Mouse (Mus musculus): ENCODE data around the gene Tbc1d10b. TPM values are rescaled to one million over a fixed set of nuclear protein-coding genes. Genes with fewer than 3 reads are reported as not detected.

Gene Tbc1d10b
- polyA plus RNA-seq, 1 experiment from 2014 or later, result 19.3 TPM

- ATAC-seq (ENCODE audit: low FRiP score) (peak; percentile 80), DNase-seq (ENCODE audit: low spot score, missing footprints) (peak; percentile 91)
- H3K4me2 ChIP-seq, result peak overlapping the region; percentile 80
- 10% methylated on average over 33 of the region's 33 CpGs for WGBS
- no peaks in the 10 kb centered on the region for H3K9me3 ChIP-seq (ENCODE audit: control insufficient read depth, low read length)
- peaks cover 3% of the 10 kb centered on the region; the same call in 1 of the 2 replicates for H3K36me3 ChIP-seq (ENCODE audit: control insufficient read depth, insufficient read depth, low read length)
- H3K4me3 ChIP-seq (ENCODE audit: low read depth, low read length), result peak overlapping the region; percentile 81
- H3K4me1 ChIP-seq (ENCODE audit: control insufficient read depth, insufficient read depth, low read length), result peaks cover 17% of the 10 kb centered on the region
- H3K27me3 ChIP-seq (ENCODE audit: control insufficient read depth, insufficient read depth, low read length), result no peaks in the 10 kb centered on the region
- H3K9ac ChIP-seq (ENCODE audit: low read length), result peak overlapping the region; percentile 89
- H3K27ac ChIP-seq (ENCODE audit: low read depth, low read length), result peak overlapping the region; percentile 72
These were observed 36.6 kb upstream of the Tbc1d10b start for GRCm38 (mm10) chr7:127244658-127245510.

- Histone ChIP-seq H3K4me1 (ENCODE audit: control insufficient read depth, insufficient read depth, low read length) (peaks cover 17% of the 10 kb centered on the region), H3K4me2 (peak within 1 kb of the TSS; percentile 80), H3K9ac (ENCODE audit: low read length) (peak within 1 kb of the TSS; percentile 89), H3K27ac (ENCODE audit: low read depth, low read length) (peak within 1 kb of the TSS; percentile 74), H3K4me3 (ENCODE audit: low read depth, low read length) (peak within 1 kb of the TSS; percentile 81), H3K36me3 (ENCODE audit: control insufficient read depth, insufficient read depth, low read length) (peaks cover 3% of the 10 kb centered on the region; the same call in 1 of the 2 replicates), H3K9me3 (ENCODE audit: control insufficient read depth, low read length) (no peaks in the 10 kb centered on the region), H3K27me3 (ENCODE audit: control insufficient read depth, insufficient read depth, low read length) (no peaks in the 10 kb centered on the region)
- ATAC-seq (ENCODE audit: low FRiP score) (peak; percentile 97), DNase-seq (ENCODE audit: low spot score, missing footprints) (peak; percentile 99)
- under 1% methylated on average over 54 of the region's 56 CpGs for WGBS
These were observed 35.8 kb upstream of the Tbc1d10b start, which contains the start of gene Zfp771 for GRCm38 (mm10) chr7:127243870-127244657. Gene Zfp771 (plus strand): TSS chr7:127244274.

- 40% methylated on average over 2 of the region's 2 CpGs for WGBS
- H3K9ac ChIP-seq (ENCODE audit: low read length), result peak overlapping the region; percentile 89; the same call in 1 of the 2 replicates
- DNase-seq (ENCODE audit: low spot score, missing footprints) (no peak), ATAC-seq (ENCODE audit: low FRiP score) (no peak)
- peak overlapping the region; percentile 80; the same call in 1 of the 2 replicates for H3K4me2 ChIP-seq
- H3K27ac ChIP-seq (ENCODE audit: low read depth, low read length), result no peak overlapping the region
- no peaks in the 10 kb centered on the region for H3K9me3 ChIP-seq (ENCODE audit: control insufficient read depth, low read length)
- peaks cover 5% of the 10 kb centered on the region; the same call in 1 of the 2 replicates for H3K36me3 ChIP-seq (ENCODE audit: control insufficient read depth, insufficient read depth, low read length)
- no peaks in the 10 kb centered on the region for H3K27me3 ChIP-seq (ENCODE audit: control insufficient read depth, insufficient read depth, low read length)
- peaks cover 17% of the 10 kb centered on the region for H3K4me1 ChIP-seq (ENCODE audit: control insufficient read depth, insufficient read depth, low read length)
- H3K4me3 ChIP-seq (ENCODE audit: low read depth, low read length), result peak overlapping the region; percentile 81; the same call in 1 of the 2 replicates
These were observed 35.1 kb upstream of the Tbc1d10b start for GRCm38 (mm10) chr7:127243361-127243867.

GRCm38 (mm10) chr7:127234777-127235176, 26.5 kb upstream of the Tbc1d10b start:
- DNase-seq (ENCODE audit: low spot score, missing footprints) (no peak), ATAC-seq (ENCODE audit: low FRiP score) (no peak)
- Histone ChIP-seq H3K9me3 (ENCODE audit: control insufficient read depth, low read length) (no peaks in the 10 kb centered on the region), H3K4me3 (ENCODE audit: low read depth, low read length) (peak overlapping the region; percentile 97; the same call in 1 of the 2 replicates), H3K36me3 (ENCODE audit: control insufficient read depth, insufficient read depth, low read length) (peaks cover 37% of the 10 kb centered on the region), H3K27me3 (ENCODE audit: control insufficient read depth, insufficient read depth, low read length) (no peaks in the 10 kb centered on the region), H3K9ac (ENCODE audit: low read length) (peak overlapping the region; percentile 33; the same call in 1 of the 2 replicates), H3K4me1 (ENCODE audit: control insufficient read depth, insufficient read depth, low read length) (peaks cover 21% of the 10 kb centered on the region), H3K27ac (ENCODE audit: low read depth, low read length) (no peak overlapping the region), H3K4me2 (peak overlapping the region; percentile 59; the same call in 1 of the 2 replicates)
- WGBS, result 97% methylated on average over 2 of the region's 2 CpGs

- peaks cover 21% of the 10 kb centered on the region for H3K4me1 ChIP-seq (ENCODE audit: control insufficient read depth, insufficient read depth, low read length)
- ATAC-seq (ENCODE audit: low FRiP score), result no peak
- peak overlapping the region; percentile 98; the same call in 1 of the 2 replicates for H3K27ac ChIP-seq (ENCODE audit: low read depth, low read length)
- peaks cover 43% of the 10 kb centered on the region for H3K36me3 ChIP-seq (ENCODE audit: control insufficient read depth, insufficient read depth, low read length)
- H3K27me3 ChIP-seq (ENCODE audit: control insufficient read depth, insufficient read depth, low read length), result no peaks in the 10 kb centered on the region
- H3K9me3 ChIP-seq (ENCODE audit: control insufficient read depth, low read length), result no peaks in the 10 kb centered on the region
- peak overlapping the region; percentile 97 for H3K4me3 ChIP-seq (ENCODE audit: low read depth, low read length)
- peak overlapping the region; percentile 59 for H3K4me2 ChIP-seq
- no peak for DNase-seq (ENCODE audit: low spot score, missing footprints)
- peak overlapping the region; percentile 99 for H3K9ac ChIP-seq (ENCODE audit: low read length)
- 7% methylated on average over 9 of the region's 9 CpGs for WGBS
These were observed 25.5 kb upstream of the Tbc1d10b start for GRCm38 (mm10) chr7:127233765-127234164.

GRCm38 (mm10) chr7:127233368-127233749, 25.1 kb upstream of the Tbc1d10b start:
- Histone ChIP-seq H3K36me3 (ENCODE audit: control insufficient read depth, insufficient read depth, low read length) (peaks cover 41% of the 10 kb centered on the region), H3K4me1 (ENCODE audit: control insufficient read depth, insufficient read depth, low read length) (peaks cover 21% of the 10 kb centered on the region), H3K27me3 (ENCODE audit: control insufficient read depth, insufficient read depth, low read length) (no peaks in the 10 kb centered on the region), H3K27ac (ENCODE audit: low read depth, low read length) (peak overlapping the region; percentile 98), H3K9ac (ENCODE audit: low read length) (peak overlapping the region; percentile 99), H3K4me3 (ENCODE audit: low read depth, low read length) (peak overlapping the region; percentile 97), H3K9me3 (ENCODE audit: control insufficient read depth, low read length) (no peaks in the 10 kb centered on the region), H3K4me2 (peak overlapping the region; percentile 59)
- DNase-seq (ENCODE audit: low spot score, missing footprints), result no peak
- peak; percentile 57 for ATAC-seq (ENCODE audit: low FRiP score)
- under 1% methylated on average over 27 of the region's 27 CpGs for WGBS

- Histone ChIP-seq H3K4me1 (ENCODE audit: control insufficient read depth, insufficient read depth, low read length) (peaks cover 21% of the 10 kb centered on the region), H3K9me3 (ENCODE audit: control insufficient read depth, low read length) (no peaks in the 10 kb centered on the region), H3K36me3 (ENCODE audit: control insufficient read depth, insufficient read depth, low read length) (peaks cover 37% of the 10 kb centered on the region), H3K27me3 (ENCODE audit: control insufficient read depth, insufficient read depth, low read length) (no peaks in the 10 kb centered on the region), H3K27ac (ENCODE audit: low read depth, low read length) (peak within 1 kb of the TSS; percentile 98), H3K9ac (ENCODE audit: low read length) (peak within 1 kb of the TSS; percentile 99), H3K4me2 (peak within 1 kb of the TSS; percentile 59), H3K4me3 (ENCODE audit: low read depth, low read length) (peak within 1 kb of the TSS; percentile 97)
- under 1% methylated on average over 64 of the region's 64 CpGs for WGBS
- ATAC-seq (ENCODE audit: low FRiP score) (peak; percentile 90), DNase-seq (ENCODE audit: low spot score, missing footprints) (peak; percentile 99)
These were observed 24.5 kb upstream of the Tbc1d10b start, which contains the start of the genes Zfp553 and Sept1 for GRCm38 (mm10) chr7:127232622-127233367. Gene Zfp553 (plus strand): TSS chr7:127233061. Gene Sept1 (minus strand): TSS chr7:127233130.
